ENCODE assay signal across 22 mouse cellular contexts in the genomic region with DNA sequence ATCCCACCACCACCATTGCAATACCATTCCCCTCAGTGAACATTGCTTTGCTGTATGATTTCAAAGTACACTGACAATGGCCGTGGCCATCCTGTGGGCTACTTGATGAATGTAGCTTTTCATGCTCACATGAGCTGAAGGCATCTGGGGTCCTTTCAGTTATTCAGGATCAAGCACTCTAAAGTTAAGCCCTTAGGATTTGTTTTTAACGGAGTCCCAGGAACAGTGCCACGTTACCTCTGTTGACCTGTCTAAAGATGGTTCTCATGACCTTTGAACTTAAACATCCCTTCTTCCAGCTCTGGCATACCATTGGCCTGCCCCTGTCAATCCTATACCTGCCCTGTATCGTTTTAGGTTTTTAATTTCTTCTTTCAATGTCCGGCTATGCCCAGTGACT.
DNase-seq lines count a peak whose midpoint lies in the region; ATAC-seq and TF ChIP-seq lines count a peak whose summit lies in the region.
"Had no signal": no experiment of that assay in that cellular context is flagged by ENCODE, and none has a peak within 500 bp of the region (broad histone marks: within the 10 kb centered on the region; RNA-seq: fewer than 3 reads in every experiment).

No protein-coding gene starts in this region.

- ATAC-seq in kidney, embryonic 16.5 days (ENCODE audit: low FRiP score, low TSS enrichment) = no peak
- ATAC-seq in liver, postnatal 0 days = no peak
- ATAC-seq: forebrain, embryonic 14.5 days had no signal

- H3K4me3 ChIP-seq in kidney, embryonic 16.5 days (ENCODE audit: low read length) = no peak overlapping the region
- H3K4me3 ChIP-seq in liver, adult 2 months (ENCODE audit: insufficient read depth, low read depth, low read length) = no peak overlapping the region
- H3K4me3 ChIP-seq in liver, postnatal 0 days (ENCODE audit: low read depth, low read length) = no peak overlapping the region
- H3K4me3 ChIP-seq: embryonic facial prominence, embryonic 13.5 days; embryonic facial prominence, embryonic 15.5 days; erythroblast, embryonic 14.5 days; forebrain, embryonic 10.5 days; forebrain, embryonic 12.5 days had no signal

- H3K9ac ChIP-seq in kidney, embryonic 16.5 days (replicated peaks; ENCODE audit: low read length) = no peak overlapping the region
- H3K9ac ChIP-seq in liver, adult 2 months (ENCODE audit: low read depth, low read length) = no peak overlapping the region
- H3K9ac ChIP-seq in liver, postnatal 0 days (replicated peaks) = no peak overlapping the region
- H3K9ac ChIP-seq: embryonic facial prominence, embryonic 13.5 days; embryonic facial prominence, embryonic 15.5 days; forebrain, embryonic 12.5 days had no signal

- WGBS in kidney, embryonic 16.5 days = 63% methylated on average over 5 of the region's 5 CpGs
- WGBS in liver, adult 2 months = 29% methylated on average over 5 of the region's 5 CpGs
- 56% methylated on average over 5 of the region's 5 CpGs for WGBS in liver, postnatal 0 days (ENCODE audit: insufficient replicate concordance)

- H3K79me2 ChIP-seq in liver, adult 2 months (ENCODE audit: control insufficient read depth, insufficient read depth, low read length) = no peaks in the 10 kb centered on the region

- peak; percentile 46 for DNase-seq in kidney, adult 11 months
- peak; percentile 61 for DNase-seq in kidney, adult 9 months
- DNase-seq in kidney, postnatal 10 days = no peak
- peak; percentile 81 for DNase-seq in liver, adult 2 months (ENCODE audit: extremely low read depth, low read depth, low spot score)
- DNase-seq in liver, postnatal 0 days = no peak
- DNase-seq: adrenal gland, adult 2 months; adrenal gland, postnatal 10 days; adrenal gland, postnatal 25 days; cerebellum, adult 11 months; cerebellum, adult 18-20 months; cerebellum, adult 8-10 months; cerebellum, adult 9-11 months; cerebellum, postnatal 14 days; cerebellum, postnatal 36 days; embryo, embryonic 11 days had no signal

- TF ChIP-seq POLR2A in liver, adult 2 months (IDR thresholded peaks at IDR 0.05; ENCODE audit: extremely low read depth, insufficient read depth, low read length) = no peak

- H3K4me1 ChIP-seq in kidney, embryonic 16.5 days (ENCODE audit: insufficient read depth, low read length) = no peaks in the 10 kb centered on the region
- H3K4me1 ChIP-seq in liver, adult 2 months (ENCODE audit: control insufficient read depth, insufficient read depth, low read length) = peaks cover 8% of the 10 kb centered on the region
- no peaks in the 10 kb centered on the region; the same call in 1 of the 2 replicates for H3K4me1 ChIP-seq in liver, postnatal 0 days (ENCODE audit: insufficient read depth)
- H3K4me1 ChIP-seq: embryonic facial prominence, embryonic 15.5 days had no signal

- H3K27me3 ChIP-seq in kidney, embryonic 16.5 days (ENCODE audit: insufficient read depth, low read length) = no peaks in the 10 kb centered on the region
- no peaks in the 10 kb centered on the region for H3K27me3 ChIP-seq in liver, adult 2 months (ENCODE audit: control insufficient read depth, insufficient read depth, low read length)
- no peaks in the 10 kb centered on the region for H3K27me3 ChIP-seq in liver, postnatal 0 days (ENCODE audit: insufficient read depth, low read length)
- H3K27me3 ChIP-seq: embryonic facial prominence, embryonic 15.5 days had no signal

- H3K36me3 ChIP-seq in kidney, embryonic 16.5 days (ENCODE audit: insufficient read depth, low read length) = no peaks in the 10 kb centered on the region
- no peaks in the 10 kb centered on the region for H3K36me3 ChIP-seq in liver, adult 2 months (ENCODE audit: control insufficient read depth, insufficient read depth, low read length)
- no peaks in the 10 kb centered on the region for H3K36me3 ChIP-seq in liver, postnatal 0 days (replicated peaks; ENCODE audit: insufficient read depth, low read length)
- H3K36me3 ChIP-seq: embryonic facial prominence, embryonic 13.5 days; embryonic facial prominence, embryonic 15.5 days; forebrain, embryonic 10.5 days; forebrain, embryonic 12.5 days had no signal

- H3K4me2 ChIP-seq in kidney, embryonic 16.5 days (replicated peaks; ENCODE audit: low read depth, low read length) = no peak overlapping the region
- no peak overlapping the region for H3K4me2 ChIP-seq in liver, postnatal 0 days (ENCODE audit: low read depth, low read length)
- H3K4me2 ChIP-seq: embryonic facial prominence, embryonic 13.5 days; embryonic facial prominence, embryonic 15.5 days; forebrain, embryonic 12.5 days had no signal

- H3K27ac ChIP-seq in kidney, embryonic 16.5 days (ENCODE audit: low read length) = no peak overlapping the region
- H3K27ac ChIP-seq in liver, adult 2 months (replicated peaks; ENCODE audit: insufficient read depth, low read depth, low read length) = no peak overlapping the region
- H3K27ac ChIP-seq in liver, postnatal 0 days (ENCODE audit: low read depth) = no peak overlapping the region
- H3K27ac ChIP-seq: embryonic facial prominence, embryonic 13.5 days; embryonic facial prominence, embryonic 15.5 days; forebrain, embryonic 12.5 days had no signal

- TF ChIP-seq EP300 in liver, postnatal 0 days (IDR thresholded peaks at IDR 0.05; ENCODE audit: low read depth) = no peak

- H3K9me3 ChIP-seq in kidney, embryonic 16.5 days (ENCODE audit: low read length) = no peaks in the 10 kb centered on the region
- no peaks in the 10 kb centered on the region for H3K9me3 ChIP-seq in liver, postnatal 0 days (ENCODE audit: low read length)
- H3K9me3 ChIP-seq: embryonic facial prominence, embryonic 13.5 days; embryonic facial prominence, embryonic 15.5 days; forebrain, embryonic 10.5 days; forebrain, embryonic 12.5 days had no signal

- TF ChIP-seq CTCF in liver, adult 2 months (IDR thresholded peaks at IDR 0.05; ENCODE audit: low read depth, low read length) = no peak
- no peak for TF ChIP-seq CTCF in liver, postnatal 0 days (IDR thresholded peaks at IDR 0.05; ENCODE audit: low read depth)

Comparison
In these comparisons a context has a peak if more than half of its experiments do, and no peak if none do; other contexts are left out.
1. DNase-seq: peak in kidney, adult 11 months (single experiment), kidney, adult 9 months (single experiment) and liver, adult 2 months (single experiment); none in kidney, postnatal 10 days (single experiment) and liver, postnatal 0 days (single experiment).